Mouse (Mus musculus): ENCODE measurements around the gene Smg1. TPM values are rescaled to one million over a fixed set of nuclear protein-coding genes. Genes with fewer than 3 reads are reported as not detected.

Smg1 gene
- polyA plus RNA-seq, 1 experiment: 0.62 TPM

- no peaks in the 10 kb centered on the region for H3K36me3 ChIP-seq (ENCODE audit: control insufficient read depth)
- H3K4me1 ChIP-seq (ENCODE audit: control insufficient read depth): peaks cover 24% of the 10 kb centered on the region
- H3K9me3 ChIP-seq (ENCODE audit: control insufficient read depth, low read length): no peaks in the 10 kb centered on the region
- no peaks in the 10 kb centered on the region for H3K27me3 ChIP-seq (ENCODE audit: control insufficient read depth)
- no peak for TF ChIP-seq GATA1 (IDR thresholded peaks at IDR 0.05; ENCODE audit: low read length)
- no peak overlapping the region for H3K4me3 ChIP-seq (replicated peaks)
Measured at GRCm38 (mm10) chr7:118236949-118237348, 6.5 kb downstream of the Smg1 start.

GRCm38 (mm10) chr7:118234236-118234635 is 9.2 kb downstream of the Smg1 start:
- H3K4me3 ChIP-seq (replicated peaks): no peak overlapping the region
- peaks cover 7% of the 10 kb centered on the region; the same call in 1 of the 2 replicates for H3K4me1 ChIP-seq (ENCODE audit: control insufficient read depth)
- no peaks in the 10 kb centered on the region for H3K27me3 ChIP-seq (ENCODE audit: control insufficient read depth)
- H3K36me3 ChIP-seq (ENCODE audit: control insufficient read depth): no peaks in the 10 kb centered on the region
- TF ChIP-seq GATA1 (IDR thresholded peaks at IDR 0.05; ENCODE audit: low read length) (no peak), TAL1 (IDR thresholded peaks at IDR 0.05; ENCODE audit: low read length) (no peak)
- no peaks in the 10 kb centered on the region for H3K9me3 ChIP-seq (ENCODE audit: control insufficient read depth, low read length)

GRCm38 (mm10) chr7:118232613-118233012 is 10.9 kb downstream of the Smg1 start:
- TF ChIP-seq TAL1 (IDR thresholded peaks at IDR 0.05; ENCODE audit: low read length) (no peak), GATA1 (IDR thresholded peaks at IDR 0.05; ENCODE audit: low read length) (no peak)

GRCm38 (mm10) chr7:118219777-118220176 is 23.7 kb downstream of the Smg1 start:
- no peak overlapping the region for H3K4me3 ChIP-seq (replicated peaks)
- H3K4me1 ChIP-seq (ENCODE audit: control insufficient read depth): no peaks in the 10 kb centered on the region
- no peaks in the 10 kb centered on the region for H3K27me3 ChIP-seq (ENCODE audit: control insufficient read depth)
- TF ChIP-seq TAL1 (IDR thresholded peaks at IDR 0.05; ENCODE audit: low read length) (no peak), GATA1 (IDR thresholded peaks at IDR 0.05; ENCODE audit: low read length) (no peak)
- peaks cover 5% of the 10 kb centered on the region for H3K9me3 ChIP-seq (ENCODE audit: control insufficient read depth, low read length)
- H3K36me3 ChIP-seq (ENCODE audit: control insufficient read depth): peaks cover 7% of the 10 kb centered on the region; the same call in 1 of the 2 replicates

More at GRCm38 (mm10) chr7:118232613-118233012, 10.9 kb downstream of the Smg1 start:
- H3K4me1 ChIP-seq (ENCODE audit: control insufficient read depth): peaks cover 5% of the 10 kb centered on the region; the same call in 1 of the 2 replicates
- no peaks in the 10 kb centered on the region; the same call in 1 of the 2 replicates for H3K36me3 ChIP-seq (ENCODE audit: control insufficient read depth)
- H3K9me3 ChIP-seq (ENCODE audit: control insufficient read depth, low read length): no peaks in the 10 kb centered on the region
- H3K27me3 ChIP-seq (ENCODE audit: control insufficient read depth): no peaks in the 10 kb centered on the region
- H3K4me3 ChIP-seq (replicated peaks): no peak overlapping the region

GRCm38 (mm10) chr7:118206396-118206795 is 37.1 kb downstream of the Smg1 start:
- no peak for TF ChIP-seq TAL1 (IDR thresholded peaks at IDR 0.05; ENCODE audit: low read length)
- Histone ChIP-seq H3K9me3 (ENCODE audit: control insufficient read depth, low read length) (no peaks in the 10 kb centered on the region), H3K4me1 (ENCODE audit: control insufficient read depth) (no peaks in the 10 kb centered on the region), H3K4me3 (replicated peaks) (no peak overlapping the region), H3K27me3 (ENCODE audit: control insufficient read depth) (no peaks in the 10 kb centered on the region), H3K36me3 (ENCODE audit: control insufficient read depth) (peaks cover 53% of the 10 kb centered on the region)

- no peak overlapping the region for H3K4me3 ChIP-seq (replicated peaks)
- TF ChIP-seq GATA1 (IDR thresholded peaks at IDR 0.05; ENCODE audit: low read length): no peak
- TF ChIP-seq TAL1 (IDR thresholded peaks at IDR 0.05; ENCODE audit: low read length): no peak
- H3K9me3 ChIP-seq (ENCODE audit: control insufficient read depth, low read length): no peaks in the 10 kb centered on the region
Measured at GRCm38 (mm10) chr7:118195756-118196155, 47.7 kb downstream of the Smg1 start.

GRCm38 (mm10) chr7:118185878-118186277 is 57.6 kb downstream of the Smg1 start:
- TF ChIP-seq GATA1 (IDR thresholded peaks at IDR 0.05; ENCODE audit: low read length) (no peak), TAL1 (IDR thresholded peaks at IDR 0.05; ENCODE audit: low read length) (no peak)
- Histone ChIP-seq H3K4me1 (ENCODE audit: control insufficient read depth) (peaks cover 10% of the 10 kb centered on the region), H3K36me3 (ENCODE audit: control insufficient read depth) (peaks cover 67% of the 10 kb centered on the region), H3K9me3 (ENCODE audit: control insufficient read depth, low read length) (no peaks in the 10 kb centered on the region), H3K27me3 (ENCODE audit: control insufficient read depth) (no peaks in the 10 kb centered on the region), H3K4me3 (replicated peaks) (no peak overlapping the region)

More at GRCm38 (mm10) chr7:118195756-118196155, 47.7 kb downstream of the Smg1 start:
- Histone ChIP-seq H3K36me3 (ENCODE audit: control insufficient read depth) (peaks cover 68% of the 10 kb centered on the region), H3K4me1 (ENCODE audit: control insufficient read depth) (no peaks in the 10 kb centered on the region), H3K27me3 (ENCODE audit: control insufficient read depth) (no peaks in the 10 kb centered on the region)

GRCm38 (mm10) chr7:118184604-118185003 is 58.9 kb downstream of the Smg1 start:
- TF ChIP-seq TAL1 (IDR thresholded peaks at IDR 0.05; ENCODE audit: low read length) (no peak), GATA1 (IDR thresholded peaks at IDR 0.05; ENCODE audit: low read length) (no peak)
- Histone ChIP-seq H3K4me3 (replicated peaks) (no peak overlapping the region), H3K27me3 (ENCODE audit: control insufficient read depth) (no peaks in the 10 kb centered on the region), H3K4me1 (ENCODE audit: control insufficient read depth) (peaks cover 11% of the 10 kb centered on the region), H3K9me3 (ENCODE audit: control insufficient read depth, low read length) (no peaks in the 10 kb centered on the region), H3K36me3 (ENCODE audit: control insufficient read depth) (peaks cover 71% of the 10 kb centered on the region)

- Histone ChIP-seq H3K36me3 (ENCODE audit: control insufficient read depth) (peaks cover 83% of the 10 kb centered on the region), H3K9me3 (ENCODE audit: control insufficient read depth, low read length) (no peaks in the 10 kb centered on the region), H3K27me3 (ENCODE audit: control insufficient read depth) (no peaks in the 10 kb centered on the region), H3K4me1 (ENCODE audit: control insufficient read depth) (peaks cover 11% of the 10 kb centered on the region), H3K4me3 (replicated peaks) (no peak overlapping the region)
- TF ChIP-seq TAL1 (IDR thresholded peaks at IDR 0.05; ENCODE audit: low read length) (no peak), GATA1 (IDR thresholded peaks at IDR 0.05; ENCODE audit: low read length) (no peak)
Measured at GRCm38 (mm10) chr7:118181123-118181522, 62.3 kb downstream of the Smg1 start.

GRCm38 (mm10) chr7:118179782-118180181 is 63.7 kb downstream of the Smg1 start:
- no peaks in the 10 kb centered on the region for H3K9me3 ChIP-seq (ENCODE audit: control insufficient read depth, low read length)
- no peak overlapping the region for H3K4me3 ChIP-seq (replicated peaks)
- H3K4me1 ChIP-seq (ENCODE audit: control insufficient read depth): peaks cover 11% of the 10 kb centered on the region
- H3K27me3 ChIP-seq (ENCODE audit: control insufficient read depth): no peaks in the 10 kb centered on the region
- TF ChIP-seq TAL1 (IDR thresholded peaks at IDR 0.05; ENCODE audit: low read length) (no peak), GATA1 (IDR thresholded peaks at IDR 0.05; ENCODE audit: low read length) (no peak)
- H3K36me3 ChIP-seq (ENCODE audit: control insufficient read depth): peaks cover 79% of the 10 kb centered on the region
